Mouse (Mus musculus) frontal cortex, postnatal 25 days (tissue): Measurements from ENCODE around the gene D830030K20Rik.
"Not testable (repeated sequence)": the region's sequence is repeated elsewhere in the genome, so short reads cannot be mapped to it uniquely, and the experiment has no call there.

Experiments
- DNase-seq, 2 experiments: peaks; one replicate each; pipeline ENCODE4 v3.0.0; 2022; ENCODE audit warnings: low spot score in 2 of 2

The D830030K20Rik gene

DNA sequence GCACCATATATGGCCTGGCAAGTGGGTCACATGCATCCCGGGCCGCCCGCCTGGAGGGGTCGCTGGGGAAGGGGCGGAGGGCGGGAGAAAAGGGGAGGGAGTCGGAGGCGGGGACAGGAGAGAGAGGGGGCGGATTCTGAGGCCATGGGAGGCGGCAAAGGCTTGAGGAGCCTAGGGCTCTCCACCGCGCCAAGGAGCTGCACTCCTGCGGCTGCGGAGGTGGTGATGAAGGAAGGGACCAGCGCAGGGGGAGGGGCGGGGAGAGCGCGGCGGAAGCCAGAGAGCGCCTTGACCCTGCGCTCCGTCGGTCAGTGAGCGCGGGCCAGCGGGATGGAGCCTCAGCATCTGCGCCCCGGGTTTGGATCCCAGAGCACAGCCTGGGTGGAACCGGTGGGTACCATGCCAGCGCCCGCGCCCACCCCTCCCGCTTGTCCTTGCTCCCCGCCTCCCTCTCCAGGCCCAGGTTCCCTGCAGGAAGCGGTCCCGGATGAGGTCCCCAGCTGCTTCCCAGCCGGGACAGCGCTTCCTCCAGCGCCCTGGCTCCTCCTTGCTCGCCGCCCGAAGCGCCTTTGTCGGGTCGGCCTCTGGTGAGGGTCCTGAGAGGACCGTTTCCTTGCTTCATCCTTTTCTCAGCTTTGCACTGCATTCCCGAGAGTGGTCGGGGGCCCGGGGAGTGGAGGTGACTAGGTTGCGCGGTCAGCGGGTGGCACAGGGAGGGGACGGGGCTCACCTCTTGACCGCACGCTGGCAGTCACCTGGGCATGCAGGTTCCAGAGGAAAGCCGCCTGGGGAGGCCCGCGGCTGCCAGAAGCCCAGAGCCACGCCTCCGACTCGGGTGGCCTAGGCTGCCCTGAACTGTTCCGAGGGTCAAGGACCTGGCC, at the start of gene D830030K20Rik:
TSS of gene D830030K20Rik (plus strand) at position 217 of the 881 bp plus-strand sequence.
- not testable (repeated sequence) for DNase-seq

DNA sequence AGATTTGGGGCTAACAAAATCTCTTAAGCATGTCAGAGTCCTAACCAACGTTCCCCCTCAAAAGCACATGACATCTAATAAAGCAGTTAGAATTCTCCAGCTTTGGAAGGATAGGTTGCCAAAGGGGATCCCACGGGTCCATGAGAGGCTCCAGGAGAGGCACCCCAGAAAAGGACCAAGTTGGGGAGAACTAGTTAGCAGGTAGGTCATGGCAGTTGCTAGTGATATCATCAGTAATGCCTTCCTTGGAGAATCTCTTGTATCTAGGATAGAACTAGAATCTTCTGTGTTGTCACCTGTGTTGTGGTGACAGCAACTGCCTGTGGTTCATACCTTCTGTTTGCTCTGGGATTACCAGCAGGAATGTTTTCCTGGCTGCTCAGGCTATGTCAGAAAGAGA, 20.3 kb upstream of the D830030K20Rik start, which contains the start of gene Gm5795:
TSS of gene Gm5795 (plus strand) at position 301 of the 400 bp plus-strand sequence.
- DNase-seq: not testable (repeated sequence)

DNA sequence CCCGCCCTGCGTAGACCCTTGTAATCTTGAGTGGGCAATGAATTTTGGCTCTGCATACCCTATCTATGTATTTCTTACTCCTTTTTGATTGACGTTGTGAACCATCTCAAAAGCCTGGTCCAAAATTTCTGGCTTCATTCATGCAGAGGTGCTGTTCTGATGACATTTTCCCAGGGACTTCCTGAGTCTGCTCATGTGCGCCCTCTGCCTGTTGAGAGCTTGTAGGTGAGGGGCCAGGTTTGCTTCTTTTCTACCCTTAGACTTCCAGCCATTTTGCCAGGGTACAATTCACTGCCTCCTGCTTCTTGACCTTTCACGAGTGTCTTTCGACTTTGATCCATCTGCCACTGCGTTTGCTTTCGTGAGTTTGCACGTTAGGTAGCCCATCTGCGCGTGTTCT, 1.1 kb downstream of the D830030K20Rik start:
- peak in 1 of 2 experiments; percentile 12 for DNase-seq

DNA sequence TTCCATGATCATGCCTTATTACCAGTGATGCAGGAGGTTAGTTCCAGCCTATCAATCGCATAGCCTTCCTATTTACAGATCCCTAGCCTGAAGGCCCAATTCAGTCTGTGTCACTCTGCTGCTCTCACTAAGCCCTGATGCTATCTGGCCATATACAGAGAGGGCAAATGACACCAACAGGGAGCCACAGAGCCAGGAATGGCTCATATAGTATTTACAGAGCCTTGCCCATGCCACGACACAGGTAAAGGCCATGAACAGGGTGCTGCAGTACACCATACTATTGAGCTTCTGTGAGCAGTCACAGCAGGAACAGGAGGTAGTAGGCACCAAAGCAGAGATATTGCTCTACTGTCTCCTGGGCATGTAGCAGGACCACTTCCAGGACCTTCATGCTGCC, 54.2 kb downstream of the D830030K20Rik start:
- DNase-seq: peak in 1 of 2 experiments; percentile 2
